ENCODE assay signal across 10 mouse cellular contexts in genomic region chr3:129299874-129300273, GRCm38 (mm10). TPM values are rescaled to one million over a fixed set of nuclear protein-coding genes. Genes with fewer than 3 reads are reported as not detected.
DNase-seq lines count a peak whose midpoint lies in the region; ATAC-seq lines count a peak whose summit lies in the region.
"Had no signal": no experiment of that assay in that cellular context is flagged by ENCODE, and none has a peak within 500 bp of the region (broad histone marks: within the 10 kb centered on the region; RNA-seq: fewer than 3 reads in every experiment).

No protein-coding gene starts in this region.

- no peaks in the 10 kb centered on the region for H3K4me1 ChIP-seq in hindbrain, embryonic 16.5 days (ENCODE audit: control insufficient read depth, insufficient read depth, low read depth, low read length)
- no peaks in the 10 kb centered on the region for H3K4me1 ChIP-seq in hindbrain, embryonic 10.5 days (replicated peaks)
- H3K4me1 ChIP-seq: embryonic facial prominence, embryonic 15.5 days; limb, embryonic 12.5 days had no signal

- WGBS in hindbrain, embryonic 16.5 days = 64% methylated on average over 1 of the region's 1 CpGs
- 74% methylated on average over 1 of the region's 1 CpGs for WGBS in hindbrain, embryonic 10.5 days

- no peak for DNase-seq in hindbrain, embryonic 10.5 days (ENCODE audit: low spot score)
- peak; percentile 57 for DNase-seq in thymus, postnatal 0 days (ENCODE audit: low spot score)
- no peak for DNase-seq in thymus, postnatal 25 days
- DNase-seq in naive thymus-derived CD4-positive, alpha-beta T cell, adult 2 months (ENCODE audit: low read depth) = peak; percentile 64
- no peak for DNase-seq in adrenal gland, adult 2 months
- DNase-seq in spleen, postnatal 14 days (ENCODE audit: low spot score in 2 of 2) = no peak

- H3K27ac ChIP-seq in hindbrain, embryonic 16.5 days (ENCODE audit: low read depth, low read length) = no peak overlapping the region
- no peak overlapping the region for H3K27ac ChIP-seq in hindbrain, embryonic 10.5 days
- H3K27ac ChIP-seq: embryonic facial prominence, embryonic 15.5 days; limb, embryonic 12.5 days had no signal

- no peaks in the 10 kb centered on the region for H3K36me3 ChIP-seq in hindbrain, embryonic 16.5 days (ENCODE audit: control insufficient read depth, insufficient read depth, low read length)
- no peaks in the 10 kb centered on the region for H3K36me3 ChIP-seq in hindbrain, embryonic 10.5 days
- H3K36me3 ChIP-seq: embryonic facial prominence, embryonic 15.5 days; limb, embryonic 12.5 days had no signal

- H3K9me3 ChIP-seq in hindbrain, embryonic 16.5 days (ENCODE audit: control insufficient read depth, low read length) = no peaks in the 10 kb centered on the region
- H3K9me3 ChIP-seq in hindbrain, embryonic 10.5 days = no peaks in the 10 kb centered on the region
- H3K9me3 ChIP-seq: embryonic facial prominence, embryonic 15.5 days; limb, embryonic 12.5 days had no signal

- no peaks in the 10 kb centered on the region for H3K27me3 ChIP-seq in hindbrain, embryonic 16.5 days (replicated peaks; ENCODE audit: control insufficient read depth, insufficient read depth, low read length)
- no peaks in the 10 kb centered on the region for H3K27me3 ChIP-seq in hindbrain, embryonic 10.5 days (ENCODE audit: insufficient read depth, poor library complexity, severe bottlenecking)
- H3K27me3 ChIP-seq: embryonic facial prominence, embryonic 15.5 days; limb, embryonic 12.5 days had no signal

- no peak overlapping the region for H3K4me3 ChIP-seq in hindbrain, embryonic 16.5 days (ENCODE audit: low read length)
- no peak overlapping the region for H3K4me3 ChIP-seq in hindbrain, embryonic 10.5 days
- H3K4me3 ChIP-seq: embryonic facial prominence, embryonic 15.5 days; limb, embryonic 12.5 days had no signal

- peak; percentile 70; the same call in 1 of the 2 replicates for ATAC-seq in hindbrain, embryonic 16.5 days
- ATAC-seq in common myeloid progenitor, adult 5-6 weeks (replicated peaks; ENCODE audit: low read depth, poor library complexity, severe bottlenecking) = peak; percentile 77

- no peak overlapping the region for H3K9ac ChIP-seq in hindbrain, embryonic 16.5 days (ENCODE audit: low read depth, low read length)
- H3K9ac ChIP-seq: embryonic facial prominence, embryonic 15.5 days; limb, embryonic 12.5 days had no signal

- no peak overlapping the region for H3K4me2 ChIP-seq in hindbrain, embryonic 16.5 days (ENCODE audit: low read length)
- H3K4me2 ChIP-seq: embryonic facial prominence, embryonic 15.5 days; limb, embryonic 12.5 days had no signal

RNA-seq across cellular contexts. Expression of gene Enpep, which starts 32.6 kb away (rescaled TPM):
- 2.4 and 3.2 TPM in 2 replicates for polyA plus RNA-seq in hindbrain, embryonic 16.5 days (2015; fragmentation: Nextera tagmentation; extraction: Ambion mirVana)
- polyA plus RNA-seq in hindbrain, embryonic 10.5 days (2016; fragmentation: Nextera tagmentation; extraction: Ambion mirVana) = 0.08 TPM in 1 of 2 replicates, not detected in the other
- 9.3 and 10.1 TPM in 2 replicates for polyA plus RNA-seq in thymus, postnatal 0 days (2015; fragmentation: Nextera tagmentation; extraction: Ambion mirVana)
- total RNA-seq in common myeloid progenitor, adult 5-6 weeks (2017) = not detected in 2 replicates
- 10 to 100 TPM; 10.6 to 18.2 TPM for total RNA-seq in adrenal gland, adult 2 months (2021)
- 1.5 and 1.6 TPM in 2 replicates for polyA plus RNA-seq in adrenal gland, adult 2 months (2012; rRNA removed)

Comparison
In these comparisons a context has a peak if more than half of its experiments do, and no peak if none do; other contexts are left out.
1. DNase-seq: peak in thymus, postnatal 0 days (single experiment) and naive thymus-derived CD4-positive, alpha-beta T cell, adult 2 months (single experiment); none in hindbrain, embryonic 10.5 days (single experiment), thymus, postnatal 25 days (single experiment), adrenal gland, adult 2 months (single experiment) and spleen, postnatal 14 days (0 of 2).